In the genomic region with DNA sequence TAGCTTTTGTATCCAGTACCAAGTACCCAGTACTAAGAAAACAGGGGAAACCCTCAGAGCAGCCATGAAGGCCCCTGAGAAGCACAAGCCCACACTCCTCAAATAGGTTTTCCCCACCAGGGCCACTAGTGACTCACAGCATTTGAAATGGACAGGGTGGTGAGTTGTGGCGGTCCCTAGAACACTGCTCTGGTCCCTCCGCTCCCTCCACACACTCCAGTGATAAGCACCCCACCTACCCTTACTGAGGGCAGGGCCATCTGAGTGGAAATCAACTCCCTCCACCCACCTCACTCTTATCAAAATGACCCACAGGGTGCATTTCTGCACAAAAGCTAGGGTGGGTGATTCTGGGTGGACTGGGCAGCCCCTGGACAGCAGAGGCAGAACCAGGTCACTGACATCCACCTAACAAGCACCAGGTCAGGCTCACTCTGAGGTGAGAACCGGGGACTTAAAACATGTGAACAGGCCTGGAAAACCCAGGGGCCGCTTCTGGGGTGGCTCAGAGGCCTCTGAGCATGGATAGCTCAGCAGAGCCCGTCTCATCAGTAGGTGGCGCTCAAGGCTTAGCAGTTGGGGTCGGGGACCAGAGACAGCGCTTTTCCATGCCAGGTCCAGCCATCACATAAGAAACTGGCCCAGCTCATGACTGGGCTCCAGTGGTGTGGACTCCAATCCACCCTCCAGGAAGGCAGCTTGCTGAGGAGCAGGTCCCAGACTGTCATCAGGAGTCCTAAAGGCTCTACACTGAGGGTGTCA, we compare ENCODE assay signal across 8 mouse cellular contexts. TPM values are rescaled to one million over a fixed set of nuclear protein-coding genes. Genes with fewer than 3 reads are reported as not detected.
A peak's percentile ranks its signal among the peaks of the same experiment; 100 is the strongest.
DNase-seq lines count a peak whose midpoint lies in the region; ATAC-seq and TF ChIP-seq lines count a peak whose summit lies in the region.

No protein-coding gene starts in this region.

- peak; percentile 17 for DNase-seq in T-cell, adult 2 months (ENCODE audit: low spot score)
- peak; percentile 93 to 95 for DNase-seq in cerebellum, postnatal 36 days
- peak; percentile 58 to 66 for DNase-seq in gastrocnemius, adult 8-10 months (ENCODE audit: low spot score in 2 of 2)
- peak; percentile 73 to 75 for DNase-seq in left cerebral cortex, postnatal 25 days (ENCODE audit: low spot score in 2 of 2)
- DNase-seq in midbrain, embryonic 11.5 days (ENCODE audit: low spot score, missing footprints), result peak; percentile 98

- H3K9me3 ChIP-seq in intestine, embryonic 16.5 days (ENCODE audit: control insufficient read depth, low read length), result no peaks in the 10 kb centered on the region
- no peaks in the 10 kb centered on the region for H3K9me3 ChIP-seq in midbrain, embryonic 11.5 days (ENCODE audit: control insufficient read depth, low read length)

- H3K4me3 ChIP-seq in intestine, embryonic 16.5 days (ENCODE audit: low read length), result no peak overlapping the region
- no peak overlapping the region for H3K4me3 ChIP-seq in midbrain, embryonic 11.5 days (ENCODE audit: low read depth, low read length)
- H3K4me3 ChIP-seq in small intestine, adult 2 months (ENCODE audit: low read depth, low read length), result no peak overlapping the region

- TF ChIP-seq POLR2A in small intestine, adult 2 months (IDR thresholded peaks at IDR 0.05; ENCODE audit: low read depth, low read length), result peak; percentile 12; the same call in 1 of the 2 replicates

- 27% methylated on average over 8 of the region's 8 CpGs for WGBS in intestine, embryonic 16.5 days
- WGBS in midbrain, embryonic 11.5 days, result 25% methylated on average over 8 of the region's 8 CpGs
- 28% methylated on average over 8 of the region's 8 CpGs for WGBS in small intestine, adult 2 months

- H3K4me2 ChIP-seq in intestine, embryonic 16.5 days (ENCODE audit: low read depth, low read length), result no peak overlapping the region
- no peak overlapping the region for H3K4me2 ChIP-seq in midbrain, embryonic 11.5 days

- no peaks in the 10 kb centered on the region; the same call in 1 of the 2 replicates for H3K4me1 ChIP-seq in intestine, embryonic 16.5 days (ENCODE audit: control insufficient read depth, insufficient read depth, low read length)
- no peaks in the 10 kb centered on the region for H3K4me1 ChIP-seq in midbrain, embryonic 11.5 days (ENCODE audit: control insufficient read depth, insufficient read depth, low read length)
- no peaks in the 10 kb centered on the region for H3K4me1 ChIP-seq in small intestine, adult 2 months (ENCODE audit: control insufficient read depth, insufficient read depth, insufficient read length, low read length)

- intact Hi-C loops in left cerebral cortex, postnatal 25 days (cut with DNase I), result no loop called here

- no peaks in the 10 kb centered on the region for H3K36me3 ChIP-seq in intestine, embryonic 16.5 days (ENCODE audit: control insufficient read depth, insufficient read depth, low read length)
- H3K36me3 ChIP-seq in midbrain, embryonic 11.5 days (ENCODE audit: control insufficient read depth, insufficient read depth, low read length), result no peaks in the 10 kb centered on the region
- peaks cover 14% of the 10 kb centered on the region for H3K36me3 ChIP-seq in small intestine, adult 2 months (ENCODE audit: control insufficient read depth, insufficient read depth, low read length)

- peak; percentile 66 for ATAC-seq in intestine, embryonic 16.5 days
- peak; percentile 84 for ATAC-seq in midbrain, embryonic 11.5 days (ENCODE audit: low FRiP score)
- no peak for ATAC-seq in activated CD4-positive, CD25-positive, alpha-beta regulatory T cell, adult 4 months

- no peaks in the 10 kb centered on the region for H3K27me3 ChIP-seq in intestine, embryonic 16.5 days (replicated peaks; ENCODE audit: control insufficient read depth, insufficient read depth, low read length)
- H3K27me3 ChIP-seq in midbrain, embryonic 11.5 days (ENCODE audit: control insufficient read depth, insufficient read depth, low read length), result no peaks in the 10 kb centered on the region
- no peaks in the 10 kb centered on the region for H3K27me3 ChIP-seq in small intestine, adult 2 months (ENCODE audit: control insufficient read depth, insufficient read depth, low read length)

- H3K27ac ChIP-seq in intestine, embryonic 16.5 days (ENCODE audit: low read length), result no peak overlapping the region
- H3K27ac ChIP-seq in midbrain, embryonic 11.5 days (ENCODE audit: low read depth, low read length), result no peak overlapping the region
- no peak overlapping the region for H3K27ac ChIP-seq in small intestine, adult 2 months (ENCODE audit: insufficient read depth, low read depth, low read length)

- TF ChIP-seq CTCF in small intestine, adult 2 months (IDR thresholded peaks at IDR 0.05; ENCODE audit: extremely low read depth, insufficient read length, insufficient replicate concordance, low read depth, low read length), result peak; percentile 73; the same call in 1 of the 2 replicates

- peak overlapping the region; percentile 25; the same call in 1 of the 2 replicates for H3K9ac ChIP-seq in intestine, embryonic 16.5 days (ENCODE audit: low read depth, low read length)
- 0 out of 2 replicates have a peak overlapping the region, but pooled peaks have one; percentile 12 for H3K9ac ChIP-seq in midbrain, embryonic 11.5 days (ENCODE audit: low read length)

RNA-seq across cellular contexts. Expression of a gene that starts 30.9 kb away (rescaled TPM):
- total RNA-seq in gastrocnemius, adult 8-10 months (2022), result 1 to 10 TPM in 2 of 4 experiments, under 1 TPM in 2; 0.70 to 1.4 (median 0.90) TPM
- polyA plus RNA-seq in intestine, embryonic 16.5 days (2015; fragmentation: Nextera tagmentation; extraction: Ambion mirVana), result 8.9 and 9.1 TPM in 2 replicates
- 1 to 10 TPM; 4.7 to 4.8 TPM for total RNA-seq in left cerebral cortex, postnatal 25 days (2021)
- polyA plus RNA-seq in midbrain, embryonic 11.5 days (2014; fragmentation: Nextera tagmentation; extraction: Ambion mirVana), result 1.5 and 1.9 TPM in 2 replicates
- 8.5 and 10.8 TPM in 2 replicates for polyA plus RNA-seq in small intestine, adult 2 months (2012; rRNA removed)
- polyA plus RNA-seq in activated CD4-positive, CD25-positive, alpha-beta regulatory T cell, adult 4 months (2017; shearing (Covaris generic)), result 1 to 10 TPM; 6.0 to 8.9 TPM

RNA-seq across cellular contexts. Expression of a gene that starts 45.0 kb away (rescaled TPM):
- total RNA-seq in gastrocnemius, adult 8-10 months (2022), result not detected
- polyA plus RNA-seq in intestine, embryonic 16.5 days (2015; fragmentation: Nextera tagmentation; extraction: Ambion mirVana), result 0.54 and 0.65 TPM in 2 replicates
- not detected for total RNA-seq in left cerebral cortex, postnatal 25 days (2021)
- 0.49 TPM in 1 of 2 replicates, not detected in the other for polyA plus RNA-seq in midbrain, embryonic 11.5 days (2014; fragmentation: Nextera tagmentation; extraction: Ambion mirVana)
- polyA plus RNA-seq in small intestine, adult 2 months (2012; rRNA removed), result 11.2 and 20.5 TPM in 2 replicates
- polyA plus RNA-seq in activated CD4-positive, CD25-positive, alpha-beta regulatory T cell, adult 4 months (2017; shearing (Covaris generic)), result not detected

RNA-seq across cellular contexts. Expression of a gene that starts 47.7 kb away (rescaled TPM):
- total RNA-seq in gastrocnemius, adult 8-10 months (2022), result 1 to 10 TPM in 3 of 4 experiments, under 1 TPM in 1; 0.94 to 1.5 (median 1.2) TPM
- polyA plus RNA-seq in intestine, embryonic 16.5 days (2015; fragmentation: Nextera tagmentation; extraction: Ambion mirVana), result 2.2 and 2.5 TPM in 2 replicates
- total RNA-seq in left cerebral cortex, postnatal 25 days (2021), result 1 to 10 TPM; 1.6 to 2.3 TPM
- 0.51 and 0.87 TPM in 2 replicates for polyA plus RNA-seq in midbrain, embryonic 11.5 days (2014; fragmentation: Nextera tagmentation; extraction: Ambion mirVana)
- 12.0 and 17.6 TPM in 2 replicates for polyA plus RNA-seq in small intestine, adult 2 months (2012; rRNA removed)
- polyA plus RNA-seq in activated CD4-positive, CD25-positive, alpha-beta regulatory T cell, adult 4 months (2017; shearing (Covaris generic)), result not detected

Comparison
In these comparisons a context has a peak if more than half of its experiments do, and no peak if none do; other contexts are left out.
1. DNase-seq: peak in every context shown above with its lines; median percentile 98 in midbrain, embryonic 11.5 days; 94 in cerebellum, postnatal 36 days; 74 in left cerebral cortex, postnatal 25 days; 62 in gastrocnemius, adult 8-10 months; 17 in T-cell, adult 2 months.